ENCODE assay signal across 9 mouse cellular contexts in genomic region chr15:12577715-12578114, GRCm38 (mm10).
A peak's percentile ranks its signal among the peaks of the same experiment; 100 is the strongest.
DNase-seq lines count a peak whose midpoint lies in the region; ATAC-seq and TF ChIP-seq lines count a peak whose summit lies in the region.
"Had no signal": no experiment of that assay in that cellular context is flagged by ENCODE, and none has a peak within 500 bp of the region (broad histone marks: within the 10 kb centered on the region; RNA-seq: fewer than 3 reads in every experiment).

No protein-coding gene starts in this region.

- DNase-seq in heart, adult 11 months, result no peak
- no peak for DNase-seq in forebrain, embryonic 11.5 days (ENCODE audit: low spot score)
- no peak for DNase-seq in hindbrain, embryonic 14.5 days (ENCODE audit: low spot score)
- DNase-seq in midbrain, postnatal 0 days (ENCODE audit: low spot score), result no peak
- DNase-seq in adipocyte (ENCODE audit: low spot score), result no peak
- DNase-seq in frontal cortex, adult 2 months (ENCODE audit: extremely low spot score in 1 of 2, low spot score in 1 of 2), result no peak
- DNase-seq in right cerebral cortex, postnatal 10 days (ENCODE audit: low spot score in 2 of 2), result no peak
- DNase-seq: liver, embryonic 13.5 days had no signal

- TF ChIP-seq CTCF in midbrain, postnatal 0 days (IDR thresholded peaks at IDR 0.05), result no peak

- H3K4me3 ChIP-seq in heart, embryonic 16.5 days (ENCODE audit: low read length), result no peak overlapping the region
- no peak overlapping the region for H3K4me3 ChIP-seq in forebrain, embryonic 11.5 days (ENCODE audit: low read depth, low read length)
- no peak overlapping the region for H3K4me3 ChIP-seq in hindbrain, embryonic 14.5 days (replicated peaks; ENCODE audit: low read length)
- no peak overlapping the region for H3K4me3 ChIP-seq in midbrain, postnatal 0 days (ENCODE audit: low read depth, low read length)
- H3K4me3 ChIP-seq: liver, embryonic 13.5 days had no signal

- H3K4me1 ChIP-seq in heart, embryonic 16.5 days (ENCODE audit: control insufficient read depth, insufficient read depth, low read length), result peaks cover 4% of the 10 kb centered on the region
- 0 out of 2 replicates have a peak, but pooled peaks cover 2% of the 10 kb centered on the region for H3K4me1 ChIP-seq in forebrain, embryonic 11.5 days (replicated peaks; ENCODE audit: control insufficient read depth, insufficient read depth, low read length)
- H3K4me1 ChIP-seq in hindbrain, embryonic 14.5 days (replicated peaks; ENCODE audit: control insufficient read depth, insufficient read depth, low read length), result peaks cover 10% of the 10 kb centered on the region
- peaks cover 3% of the 10 kb centered on the region; the same call in 1 of the 2 replicates for H3K4me1 ChIP-seq in midbrain, postnatal 0 days (ENCODE audit: insufficient read depth, low read length)
- H3K4me1 ChIP-seq: liver, embryonic 13.5 days had no signal

- H3K36me3 ChIP-seq in heart, embryonic 16.5 days (ENCODE audit: control insufficient read depth, insufficient read depth), result no peaks in the 10 kb centered on the region
- no peaks in the 10 kb centered on the region for H3K36me3 ChIP-seq in forebrain, embryonic 11.5 days (ENCODE audit: control insufficient read depth, insufficient read depth, low read length)
- H3K36me3 ChIP-seq in hindbrain, embryonic 14.5 days (replicated peaks; ENCODE audit: control insufficient read depth, insufficient read depth), result no peaks in the 10 kb centered on the region
- no peaks in the 10 kb centered on the region for H3K36me3 ChIP-seq in midbrain, postnatal 0 days (ENCODE audit: insufficient read depth, low read length)
- H3K36me3 ChIP-seq: liver, embryonic 13.5 days had no signal

- no peak overlapping the region for H3K27ac ChIP-seq in heart, embryonic 16.5 days (ENCODE audit: low read length)
- no peak overlapping the region for H3K27ac ChIP-seq in forebrain, embryonic 11.5 days (ENCODE audit: low read depth, low read length)
- peak overlapping the region; percentile 54; the same call in 1 of the 2 replicates for H3K27ac ChIP-seq in hindbrain, embryonic 14.5 days
- peak overlapping the region; percentile 32; the same call in 1 of the 2 replicates for H3K27ac ChIP-seq in midbrain, postnatal 0 days (ENCODE audit: low read depth, low read length)
- H3K27ac ChIP-seq: liver, embryonic 13.5 days had no signal

- WGBS in heart, embryonic 16.5 days, result 63% methylated on average over 6 of the region's 6 CpGs
- 74% methylated on average over 6 of the region's 6 CpGs for WGBS in forebrain, embryonic 11.5 days
- 68% methylated on average over 6 of the region's 6 CpGs for WGBS in hindbrain, embryonic 14.5 days
- 51% methylated on average over 6 of the region's 6 CpGs for WGBS in midbrain, postnatal 0 days

- H3K4me2 ChIP-seq in heart, embryonic 16.5 days (ENCODE audit: low read depth, low read length), result no peak overlapping the region; the same call in 1 of the 2 replicates
- no peak overlapping the region for H3K4me2 ChIP-seq in forebrain, embryonic 11.5 days (ENCODE audit: low read depth, low read length, severe bottlenecking)
- no peak overlapping the region for H3K4me2 ChIP-seq in hindbrain, embryonic 14.5 days (replicated peaks)
- H3K4me2 ChIP-seq in midbrain, postnatal 0 days (ENCODE audit: low read depth, low read length, poor library complexity, severe bottlenecking), result no peak overlapping the region
- H3K4me2 ChIP-seq: liver, embryonic 13.5 days had no signal

- H3K9ac ChIP-seq in heart, embryonic 16.5 days (ENCODE audit: low read length), result peak overlapping the region; percentile 3; the same call in 1 of the 2 replicates
- peak overlapping the region; percentile 23 for H3K9ac ChIP-seq in forebrain, embryonic 11.5 days (ENCODE audit: low read length)
- H3K9ac ChIP-seq in hindbrain, embryonic 14.5 days, result peak overlapping the region; percentile 21; the same call in 1 of the 2 replicates
- H3K9ac ChIP-seq in midbrain, postnatal 0 days (replicated peaks; ENCODE audit: low read length, poor library complexity, severe bottlenecking), result no peak overlapping the region
- H3K9ac ChIP-seq: liver, embryonic 13.5 days had no signal

- no peaks in the 10 kb centered on the region for H3K27me3 ChIP-seq in heart, embryonic 16.5 days (ENCODE audit: control insufficient read depth, insufficient read depth, low read length)
- H3K27me3 ChIP-seq in forebrain, embryonic 11.5 days (ENCODE audit: control insufficient read depth, insufficient read depth, low read length), result no peaks in the 10 kb centered on the region
- H3K27me3 ChIP-seq in hindbrain, embryonic 14.5 days (ENCODE audit: control insufficient read depth, insufficient read depth, low read length), result no peaks in the 10 kb centered on the region
- H3K27me3 ChIP-seq in midbrain, postnatal 0 days (ENCODE audit: insufficient read depth, low read length), result no peaks in the 10 kb centered on the region
- H3K27me3 ChIP-seq: liver, embryonic 13.5 days had no signal

- no peak for ATAC-seq in heart, embryonic 16.5 days (replicated peaks; ENCODE audit: extremely low read depth, insufficient read depth, low FRiP score)
- ATAC-seq in forebrain, embryonic 11.5 days (replicated peaks; ENCODE audit: low FRiP score), result 0 out of 2 replicates have a peak, but pooled peaks have one; percentile 10
- ATAC-seq in hindbrain, embryonic 14.5 days (ENCODE audit: low FRiP score), result peak; percentile 22; the same call in 1 of the 2 replicates
- ATAC-seq in midbrain, postnatal 0 days (ENCODE audit: low FRiP score), result peak; percentile 9; the same call in 1 of the 2 replicates

- no peaks in the 10 kb centered on the region for H3K9me3 ChIP-seq in heart, embryonic 16.5 days (replicated peaks; ENCODE audit: control insufficient read depth, low read length)
- H3K9me3 ChIP-seq in forebrain, embryonic 11.5 days (ENCODE audit: control insufficient read depth, low read length), result no peaks in the 10 kb centered on the region
- no peaks in the 10 kb centered on the region for H3K9me3 ChIP-seq in hindbrain, embryonic 14.5 days (ENCODE audit: control insufficient read depth, low read length)
- H3K9me3 ChIP-seq in midbrain, postnatal 0 days (ENCODE audit: low read length), result no peaks in the 10 kb centered on the region
- H3K9me3 ChIP-seq: liver, embryonic 13.5 days had no signal

Comparison
In these comparisons a context has a peak if more than half of its experiments do, and no peak if none do; other contexts are left out.
1. H3K27ac ChIP-seq: peak in hindbrain, embryonic 14.5 days (single experiment) and midbrain, postnatal 0 days (single experiment); none in heart, embryonic 16.5 days (single experiment) and forebrain, embryonic 11.5 days (single experiment).